Mouse (Mus musculus) activated CD4-positive, CD25-positive, alpha-beta regulatory T cell, adult 4 months (primary cell): ENCODE data around the gene Otud7a. TPM values are rescaled to one million over a fixed set of nuclear protein-coding genes. Genes with fewer than 3 reads are reported as not detected.

ENCODE experiments used
- ATAC-seq: one replicate; pipeline ENCODE4 v1.8.0; 2017
- polyA plus RNA-seq, 2 experiments: library from polyadenylated mRNA; unstranded; fragments of 100-300 nt; shearing (Covaris generic); gene quantifications; one replicate each; pipeline ENCODE4 v1.2.1; 2017

The Otud7a gene
- polyA plus RNA-seq = not detected

GRCm38 (mm10) chr7:63444484-63445345 lies at the start of gene Otud7a:
TSS of gene Otud7a (plus strand) at chr7:63444751.
- no peak for ATAC-seq

GRCm38 (mm10) chr7:63405988-63406387 lies 38.6 kb upstream of the Otud7a start:
- no peak for ATAC-seq

- ATAC-seq = no peak
Observed at GRCm38 (mm10) chr7:63445346-63445700, 772 bp downstream of the Otud7a start.

GRCm38 (mm10) chr7:63446951-63447350 lies 2.4 kb downstream of the Otud7a start:
- no peak for ATAC-seq

GRCm38 (mm10) chr7:63455228-63455627 lies 10.7 kb downstream of the Otud7a start:
- no peak for ATAC-seq

GRCm38 (mm10) chr7:63462234-63462633 lies 17.7 kb downstream of the Otud7a start:
- ATAC-seq = no peak

GRCm38 (mm10) chr7:63462684-63463083 lies 18.1 kb downstream of the Otud7a start:
- ATAC-seq = no peak

- ATAC-seq = no peak
Observed at GRCm38 (mm10) chr7:63466729-63467128, 22.2 kb downstream of the Otud7a start.

- no peak for ATAC-seq
Observed at GRCm38 (mm10) chr7:63468258-63468657, 23.7 kb downstream of the Otud7a start.

- ATAC-seq = no peak
Observed at GRCm38 (mm10) chr7:63483091-63483490, 38.5 kb downstream of the Otud7a start.

GRCm38 (mm10) chr7:63497051-63497547 lies 52.5 kb downstream of the Otud7a start:
- ATAC-seq = no peak

GRCm38 (mm10) chr7:63504202-63504601 lies 59.7 kb downstream of the Otud7a start:
- ATAC-seq = no peak

GRCm38 (mm10) chr7:63508079-63508478 lies 63.5 kb downstream of the Otud7a start:
- no peak for ATAC-seq

GRCm38 (mm10) chr7:63509825-63510224 lies 65.3 kb downstream of the Otud7a start:
- ATAC-seq = no peak

- ATAC-seq = no peak
Observed at GRCm38 (mm10) chr7:63511458-63511857, 66.9 kb downstream of the Otud7a start.

GRCm38 (mm10) chr7:63512561-63512960 lies 68.0 kb downstream of the Otud7a start:
- ATAC-seq = no peak

- no peak for ATAC-seq
Observed at GRCm38 (mm10) chr7:63516141-63516895, 71.8 kb downstream of the Otud7a start.

- ATAC-seq = no peak
Observed at GRCm38 (mm10) chr7:63520299-63520698, 75.7 kb downstream of the Otud7a start.

- ATAC-seq = no peak
Observed at GRCm38 (mm10) chr7:63522403-63522802, 77.9 kb downstream of the Otud7a start.

GRCm38 (mm10) chr7:63523051-63523450 lies 78.5 kb downstream of the Otud7a start:
- no peak for ATAC-seq

- no peak for ATAC-seq
Observed at GRCm38 (mm10) chr7:63540293-63540692, 95.7 kb downstream of the Otud7a start.

GRCm38 (mm10) chr7:63554457-63554856 lies 109.9 kb downstream of the Otud7a start:
- no peak for ATAC-seq

GRCm38 (mm10) chr7:63556324-63556723 lies 111.8 kb downstream of the Otud7a start:
- ATAC-seq = no peak

GRCm38 (mm10) chr7:63558918-63559317 lies 114.4 kb downstream of the Otud7a start:
- no peak for ATAC-seq
